Mouse (Mus musculus) thymus, adult 2 months (tissue): Measurements from ENCODE around the gene Lrrk1. TPM values are rescaled to one million over a fixed set of nuclear protein-coding genes. Genes with fewer than 3 reads are reported as not detected.

Experiments used
- DNase-seq: peaks from one replicate; pipeline ENCODE4 v3.0.0; 2021
- H3K27ac ChIP-seq: fragments of 200-500 bp; 2 replicates; pipeline ENCODE4 v1.5.1; 2012; ENCODE audit warnings: low read length, control low read depth; ENCODE audit not compliant: control insufficient read depth, insufficient read depth
- H3K27me3 ChIP-seq: fragments of 200-500 bp; 2 replicates; pipeline ENCODE4 v1.6.1; 2012; ENCODE audit warnings: mild to moderate bottlenecking, low read length, moderate library complexity, mixed read lengths; ENCODE audit not compliant: control insufficient read depth, insufficient read depth
- H3K36me3 ChIP-seq: fragments of 200-500 bp; 2 replicates; pipeline ENCODE4 v1.6.1; 2012; ENCODE audit warnings: mild to moderate bottlenecking, low read length, moderate library complexity; ENCODE audit not compliant: control insufficient read depth, insufficient read depth
- H3K4me1 ChIP-seq: fragments of 200-500 bp; replicated peaks from 2 replicates; pipeline ENCODE4 v1.6.1; 2012; ENCODE audit warnings: low read length; ENCODE audit not compliant: control insufficient read depth, insufficient read depth
- H3K4me3 ChIP-seq: fragments of 200-500 bp; 2 replicates; pipeline ENCODE4 v1.5.1; 2012; ENCODE audit warnings: mild to moderate bottlenecking, low read length, control low read depth, moderate library complexity; ENCODE audit not compliant: control insufficient read depth, insufficient read depth
- CTCF ChIP-seq: fragments of 200-500 bp; IDR thresholded peaks from 2 replicates; pipeline ENCODE4 v1.5.1; 2012; ENCODE audit warnings: mild to moderate bottlenecking, control low read depth, low read length, moderate library complexity, borderline replicate concordance; ENCODE audit not compliant: control insufficient read depth, poor library complexity, insufficient read depth; ENCODE audit errors: extremely low read depth
- POLR2A ChIP-seq: fragments of 200-500 bp; IDR thresholded peaks from 2 replicates; pipeline ENCODE4 v1.6.1; 2012; ENCODE audit warnings: mild to moderate bottlenecking, low read length, control low read depth, moderate library complexity; ENCODE audit not compliant: control insufficient read depth, poor library complexity, insufficient read depth; ENCODE audit errors: extremely low read depth
- WGBS: fragments of 180-500 bp; shearing (Covaris S2); methylation state at CpG from one replicate; pipeline ENCODE4 v1.1.7; 2018; 5-methylcytosine and 5-hydroxymethylcytosine counted together
- polyA plus RNA-seq: library from polyadenylated mRNA; depleted of rRNA; stranded (reverse); fragments of >200 nt; gene quantifications from 2 replicates; pipeline ENCODE4 v1.2.3, GENCODE M21; 2012; rRNA removed

Lrrk1 gene
- polyA plus RNA-seq, 1 experiment = 29.9 TPM

- H3K4me3 ChIP-seq = no peak overlapping the region
- DNase-seq = no peak
- WGBS = 96% methylated on average over 6 of the region's 6 CpGs
- no peak for TF ChIP-seq CTCF
- no peak for TF ChIP-seq POLR2A
- no peak overlapping the region for H3K27ac ChIP-seq
- H3K4me1 ChIP-seq = peaks cover 35% of the 10 kb centered on the region
- H3K27me3 ChIP-seq = no peaks in the 10 kb centered on the region
- no peaks in the 10 kb centered on the region for H3K36me3 ChIP-seq
These were observed 210.0 kb downstream of the Lrrk1 start for GRCm38 (mm10) chr7:66178101-66178500.

- DNase-seq = no peak
- Histone ChIP-seq H3K27me3 (no peaks in the 10 kb centered on the region), H3K4me3 (no peak overlapping the region), H3K4me1 (peaks cover 35% of the 10 kb centered on the region), H3K27ac (no peak overlapping the region), H3K36me3 (peaks cover 6% of the 10 kb centered on the region)
- no peak for TF ChIP-seq CTCF
- no peak for TF ChIP-seq POLR2A
- 91% methylated on average over 4 of the region's 4 CpGs for WGBS
These were observed 211.2 kb downstream of the Lrrk1 start for GRCm38 (mm10) chr7:66176929-66177328.

Other genes starting within 250 kb of the Lrrk1 start
- not detected in 2 replicates for gene Gm10974, start 22.4 kb downstream of the Lrrk1 start, polyA plus RNA-seq
- gene Aldh1a3, start 39.2 kb upstream of the Lrrk1 start, polyA plus RNA-seq = 1.5 and 1.8 TPM in 2 replicates